Mouse (Mus musculus): ENCODE results near the gene Yif1a.

DNA sequence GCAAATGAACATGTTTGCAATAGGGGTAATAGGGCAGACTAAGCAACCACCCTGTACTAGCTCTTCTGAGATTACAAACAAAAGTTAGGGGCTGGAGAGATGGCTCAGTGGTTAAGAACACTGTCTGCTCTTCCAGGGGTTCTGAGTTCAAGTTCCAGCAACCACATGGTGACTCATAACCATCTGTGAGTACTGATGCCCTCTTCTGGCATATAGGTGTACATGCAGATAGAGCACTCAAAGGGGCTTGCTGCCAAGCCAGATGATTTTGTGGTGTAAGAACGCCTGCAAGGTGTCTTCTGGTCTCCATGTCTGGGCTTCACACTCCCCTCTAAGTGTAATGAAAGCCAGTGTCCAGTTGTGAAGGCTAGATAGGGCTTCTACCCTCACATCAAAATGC is 41.4 kb downstream of the Yif1a start:
- TF ChIP-seq ZNF384 (IDR thresholded peaks at IDR 0.05; ENCODE audit: low read depth, low read length) (no peak), CHD2 (IDR thresholded peaks at IDR 0.05; ENCODE audit: low read depth, low read length) (no peak), HCFC1 (IDR thresholded peaks at IDR 0.05; ENCODE audit: borderline replicate concordance, insufficient read depth, low read length) (no peak)

All from ES-E14 (cell line).